Mouse (Mus musculus) embryonic facial prominence, embryonic 12.5 days (tissue): ENCODE data around the gene Bcl7a. TPM values are rescaled to one million over a fixed set of nuclear protein-coding genes. Genes with fewer than 3 reads are reported as not detected.

Experiments used
- ATAC-seq: fragments of 200-750 bp; cut with Nextera tagmentation; 2 replicates; pipeline ENCODE4 v1.8.0; 2017; ENCODE audit not compliant: insufficient number of reproducible peaks, insufficient read depth, low FRiP score, low TSS enrichment
- H3K27ac ChIP-seq: fragments of 300-500 bp; sonication (generic); 2 replicates; pipeline ENCODE4 v1.5.1; 2016; ENCODE audit warnings: mild to moderate bottlenecking
- H3K27me3 ChIP-seq: fragments of 300-500 bp; sonication (generic); 2 replicates; pipeline ENCODE4 v1.6.1; 2016; ENCODE audit warnings: mild to moderate bottlenecking, moderate library complexity
- H3K36me3 ChIP-seq: fragments of 300-500 bp; sonication (generic); 2 replicates; pipeline ENCODE4 v1.6.1; 2016; ENCODE audit warnings: mild to moderate bottlenecking
- H3K4me1 ChIP-seq: fragments of 300-500 bp; sonication (generic); 2 replicates; pipeline ENCODE4 v1.6.1; 2016
- H3K4me2 ChIP-seq: fragments of 300-500 bp; sonication (generic); replicated peaks from 2 replicates; pipeline ENCODE4 v1.6.1; 2016; ENCODE audit warnings: mild to moderate bottlenecking, moderate library complexity
- H3K4me3 ChIP-seq: fragments of 300-500 bp; sonication (generic); 2 replicates; pipeline ENCODE4 v1.5.1; 2016; ENCODE audit warnings: mild to moderate bottlenecking
- H3K9ac ChIP-seq: fragments of 300-500 bp; sonication (generic); 2 replicates; pipeline ENCODE4 v1.6.1; 2016; ENCODE audit warnings: mild to moderate bottlenecking, moderate library complexity
- H3K9me3 ChIP-seq: fragments of 300-500 bp; sonication (generic); 2 replicates; pipeline ENCODE4 v1.6.1; 2016; ENCODE audit warnings: mild to moderate bottlenecking, moderate library complexity
- WGBS: fragments of 180-500 bp; shearing (Covaris S2); methylation state at CpG from one replicate; pipeline ENCODE4 v1.1.7; 2016; 5-methylcytosine and 5-hydroxymethylcytosine counted together
- polyA plus RNA-seq: library from polyadenylated mRNA; unstranded; fragments of >200 nt; fragmentation: Nextera tagmentation; extraction: Ambion mirVana; gene quantifications from 2 replicates; pipeline ENCODE4 v1.2.1, GENCODE M21; 2016

Gene Bcl7a
- polyA plus RNA-seq, 1 experiment from 2014 or later = 41.8 TPM

GRCm38 (mm10) chr5:123404480-123404879 lies 60.8 kb downstream of the Bcl7a start:
- H3K27ac ChIP-seq = no peak overlapping the region
- H3K4me3 ChIP-seq = no peak overlapping the region
- no peak for ATAC-seq
- 91% methylated on average over 3 of the region's 3 CpGs for WGBS
- H3K36me3 ChIP-seq = no peaks in the 10 kb centered on the region
- peaks cover 5% of the 10 kb centered on the region; the same call in 1 of the 2 replicates for H3K4me1 ChIP-seq
- no peak overlapping the region for H3K4me2 ChIP-seq
- no peaks in the 10 kb centered on the region for H3K27me3 ChIP-seq
- H3K9ac ChIP-seq = no peak overlapping the region
- H3K9me3 ChIP-seq = no peaks in the 10 kb centered on the region

DNA sequence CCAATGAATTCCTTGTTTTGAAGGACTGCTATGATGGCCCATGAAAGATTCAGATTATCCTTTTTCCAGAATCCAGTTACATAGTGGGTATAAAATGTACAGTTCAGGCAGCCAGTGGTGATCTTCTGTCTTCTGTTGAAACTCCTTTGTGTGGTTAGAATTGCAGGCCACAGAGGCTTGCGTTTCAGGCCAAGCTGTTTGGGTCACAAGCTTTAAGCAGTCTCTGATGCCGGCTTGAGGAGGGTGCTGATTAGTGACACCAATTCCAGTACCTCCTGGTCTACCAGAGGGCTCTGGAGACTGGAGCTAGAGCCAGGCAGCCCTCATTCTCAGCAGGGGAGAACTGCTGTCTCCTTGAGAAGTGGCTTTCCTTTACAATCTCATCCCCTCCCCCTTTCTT lies 63.3 kb downstream of the Bcl7a start:
- Histone ChIP-seq H3K4me2 (no peak overlapping the region), H3K4me1 (peaks cover 5% of the 10 kb centered on the region; the same call in 1 of the 2 replicates), H3K4me3 (no peak overlapping the region), H3K36me3 (peaks cover 8% of the 10 kb centered on the region; the same call in 1 of the 2 replicates), H3K27me3 (no peaks in the 10 kb centered on the region), H3K9ac (no peak overlapping the region), H3K27ac (no peak overlapping the region), H3K9me3 (no peaks in the 10 kb centered on the region)
- 58% methylated on average over 2 of the region's 2 CpGs for WGBS
- no peak for ATAC-seq

DNA sequence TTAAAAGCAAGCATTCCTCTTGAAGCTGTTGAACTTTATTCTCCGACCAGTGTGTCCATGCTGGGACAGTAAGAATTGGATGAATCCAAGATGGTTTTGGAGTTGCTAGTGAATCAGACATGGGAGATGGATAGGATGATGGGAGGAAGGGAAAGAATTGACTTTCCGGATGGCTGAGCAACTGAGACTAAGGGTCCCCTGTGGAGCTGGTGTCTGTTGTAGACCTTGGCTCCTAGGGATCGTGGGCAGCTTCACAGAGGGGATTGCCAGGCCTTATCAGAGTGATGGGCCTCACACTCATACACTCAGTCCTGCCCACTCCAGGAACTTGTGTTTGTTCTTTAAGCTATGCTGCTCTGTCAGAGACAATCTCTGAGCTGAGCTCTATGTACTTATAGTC lies 64.5 kb downstream of the Bcl7a start:
- peaks cover 8% of the 10 kb centered on the region; the same call in 1 of the 2 replicates for H3K36me3 ChIP-seq
- no peak overlapping the region for H3K9ac ChIP-seq
- H3K27ac ChIP-seq = no peak overlapping the region
- no peak for ATAC-seq
- WGBS = 68% methylated on average over 3 of the region's 3 CpGs
- H3K4me2 ChIP-seq = no peak overlapping the region
- H3K4me1 ChIP-seq = peaks cover 5% of the 10 kb centered on the region; the same call in 1 of the 2 replicates
- no peak overlapping the region for H3K4me3 ChIP-seq
- no peaks in the 10 kb centered on the region for H3K9me3 ChIP-seq
- no peaks in the 10 kb centered on the region for H3K27me3 ChIP-seq

GRCm38 (mm10) chr5:123412193-123412592 lies 68.6 kb downstream of the Bcl7a start:
- H3K4me3 ChIP-seq = no peak overlapping the region
- no peak overlapping the region for H3K4me2 ChIP-seq
- 81% methylated on average over 4 of the region's 4 CpGs for WGBS
- H3K27me3 ChIP-seq = no peaks in the 10 kb centered on the region
- peaks cover 8% of the 10 kb centered on the region; the same call in 1 of the 2 replicates for H3K36me3 ChIP-seq
- H3K9me3 ChIP-seq = no peaks in the 10 kb centered on the region
- no peak for ATAC-seq
- peaks cover 11% of the 10 kb centered on the region for H3K4me1 ChIP-seq
- no peak overlapping the region for H3K9ac ChIP-seq
- H3K27ac ChIP-seq = no peak overlapping the region

GRCm38 (mm10) chr5:123413866-123414363 lies 70.3 kb downstream of the Bcl7a start:
- ATAC-seq = no peak
- Histone ChIP-seq H3K36me3 (peaks cover 8% of the 10 kb centered on the region; the same call in 1 of the 2 replicates), H3K27me3 (no peaks in the 10 kb centered on the region), H3K4me3 (no peak overlapping the region), H3K4me1 (peaks cover 11% of the 10 kb centered on the region; the same call in 1 of the 2 replicates), H3K27ac (no peak overlapping the region), H3K4me2 (no peak overlapping the region), H3K9me3 (no peaks in the 10 kb centered on the region), H3K9ac (no peak overlapping the region)
- 85% methylated on average over 2 of the region's 2 CpGs for WGBS

DNA sequence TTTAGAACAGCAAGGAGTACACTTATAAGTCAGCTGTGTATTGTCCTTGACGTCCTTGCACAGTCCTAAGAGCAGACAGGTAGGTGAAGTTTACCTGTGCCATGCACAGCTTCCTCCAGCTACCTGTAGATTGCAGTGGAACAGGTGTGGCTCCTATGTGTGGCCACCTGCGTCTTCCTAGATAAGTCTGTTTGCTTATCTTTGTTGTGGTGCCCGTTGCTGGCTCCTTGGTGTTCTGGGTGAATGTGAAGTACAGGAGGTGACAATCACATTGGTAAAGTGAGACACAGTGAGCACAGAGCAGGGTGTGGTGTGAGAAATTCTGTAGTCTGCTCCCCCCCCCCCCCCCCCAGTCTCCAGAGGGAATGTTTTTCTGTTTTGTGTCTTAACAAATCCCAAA lies 72.5 kb downstream of the Bcl7a start:
- Histone ChIP-seq H3K9ac (no peak overlapping the region), H3K27me3 (no peaks in the 10 kb centered on the region), H3K4me2 (no peak overlapping the region), H3K27ac (no peak overlapping the region), H3K4me1 (peaks cover 17% of the 10 kb centered on the region; the same call in 1 of the 2 replicates), H3K4me3 (no peak overlapping the region), H3K9me3 (no peaks in the 10 kb centered on the region), H3K36me3 (no peaks in the 10 kb centered on the region)
- 75% methylated on average over 3 of the region's 3 CpGs for WGBS
- no peak for ATAC-seq

- Histone ChIP-seq H3K4me3 (no peak overlapping the region), H3K27me3 (no peaks in the 10 kb centered on the region), H3K9ac (no peak overlapping the region), H3K36me3 (no peaks in the 10 kb centered on the region), H3K27ac (no peak overlapping the region), H3K4me2 (no peak overlapping the region), H3K4me1 (peaks cover 17% of the 10 kb centered on the region; the same call in 1 of the 2 replicates), H3K9me3 (no peaks in the 10 kb centered on the region)
- 64% methylated on average over 8 of the region's 8 CpGs for WGBS
- no peak for ATAC-seq
These were observed 73.2 kb downstream of the Bcl7a start for GRCm38 (mm10) chr5:123416566-123417518.

- H3K36me3 ChIP-seq = peaks cover 3% of the 10 kb centered on the region; the same call in 1 of the 2 replicates
- 52% methylated on average over 2 of the region's 2 CpGs for WGBS
- no peaks in the 10 kb centered on the region for H3K27me3 ChIP-seq
- H3K9me3 ChIP-seq = 0 out of 2 replicates have a peak, but pooled peaks cover 4% of the 10 kb centered on the region
- no peak overlapping the region for H3K4me3 ChIP-seq
- no peak overlapping the region for H3K27ac ChIP-seq
- no peak overlapping the region for H3K9ac ChIP-seq
- H3K4me1 ChIP-seq = peaks cover 6% of the 10 kb centered on the region; the same call in 1 of the 2 replicates
- H3K4me2 ChIP-seq = no peak overlapping the region
- no peak for ATAC-seq
These were observed 80.3 kb downstream of the Bcl7a start for GRCm38 (mm10) chr5:123423885-123424284.

Other genes with a start within 250 kb of the Bcl7a start
- gene Rhof, start 211.1 kb upstream of the Bcl7a start, polyA plus RNA-seq = 2.9 and 3.4 TPM in 2 replicates
- 11.7 and 12.4 TPM in 2 replicates for gene Setd1b, start 201.6 kb upstream of the Bcl7a start, polyA plus RNA-seq
- gene Psmd9, start 174.4 kb upstream of the Bcl7a start, polyA plus RNA-seq = 89.0 and 95.5 TPM in 2 replicates
- gene Hpd, start 161.1 kb upstream of the Bcl7a start, polyA plus RNA-seq = not detected in 2 replicates
- 5.6 and 6.4 TPM in 2 replicates for gene Wdr66, start 91.7 kb upstream of the Bcl7a start, polyA plus RNA-seq
- gene Mlxip, start 51.0 kb downstream of the Bcl7a start, polyA plus RNA-seq = 15.8 and 17.4 TPM in 2 replicates
- not detected in 2 replicates for gene Lrrc43, start 145.5 kb downstream of the Bcl7a start, polyA plus RNA-seq
- gene Il31, start 145.7 kb downstream of the Bcl7a start, polyA plus RNA-seq = not detected in 2 replicates
- gene B3gnt4, start 166.6 kb downstream of the Bcl7a start, polyA plus RNA-seq = 1.3 and 2.2 TPM in 2 replicates
- gene Diablo, start 180.3 kb downstream of the Bcl7a start, polyA plus RNA-seq = 121 and 125 TPM in 2 replicates
- gene Gm49027, start 181.7 kb downstream of the Bcl7a start, polyA plus RNA-seq = 1.5 and 3.4 TPM in 2 replicates
- 26.8 and 27.4 TPM in 2 replicates for gene Vps33a, start 229.2 kb downstream of the Bcl7a start, polyA plus RNA-seq